Comparison of ENCODE assay signal across 17 mouse cellular contexts in the genomic region with DNA sequence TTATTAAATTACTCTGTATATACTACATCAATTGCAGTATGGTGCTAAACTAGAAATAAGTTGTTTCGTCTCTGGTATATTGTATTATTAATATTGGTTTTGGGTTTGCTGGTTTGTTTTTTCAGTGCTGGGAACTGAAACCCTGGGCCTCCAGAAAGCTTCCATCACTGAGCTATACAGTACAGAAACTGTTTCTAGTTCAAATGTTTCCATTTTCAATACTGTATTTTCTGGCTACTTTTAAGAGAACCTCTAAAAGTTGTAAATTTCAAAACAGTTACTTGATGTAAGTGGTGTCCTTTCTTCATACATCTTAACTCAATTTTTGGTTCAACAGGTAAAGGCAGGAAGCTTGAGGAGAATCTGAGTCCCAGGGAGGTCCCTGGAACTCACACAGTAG.
DNase-seq lines count a peak whose midpoint lies in the region; TF ChIP-seq lines count a peak whose summit lies in the region.
"Had no signal": no experiment of that assay in that cellular context is flagged by ENCODE, and none has a peak within 500 bp of the region (broad histone marks: within the 10 kb centered on the region; RNA-seq: fewer than 3 reads in every experiment).

No protein-coding gene starts in this region.

- peak; percentile 66 for TF ChIP-seq EP300 in CH12.LX (IDR thresholded peaks at IDR 0.05; ENCODE audit: low read length)

- no peak for TF ChIP-seq CTCF in CH12.LX (conservative IDR thresholded peaks at IDR 0.05 in 1 of 2, IDR thresholded peaks at IDR 0.05 in 1 of 2; ENCODE audit: low read depth in 2 of 2, low read length in 2 of 2)

- no peak for DNase-seq in CH12.LX (ENCODE audit: extremely low read depth)
- DNase-seq in induced T-regulatory cell, adult 2 months (ENCODE audit: low read depth): peak; percentile 6
- DNase-seq in layer of hippocampus, postnatal 10 days (ENCODE audit: low spot score in 2 of 2): no peak
- no peak for DNase-seq in thymus, postnatal 0 days (ENCODE audit: low spot score)
- DNase-seq: adrenal gland, adult 2 months; adrenal gland, adult 8-10 months; adrenal gland, postnatal 10 days; adrenal gland, postnatal 14 days; adrenal gland, postnatal 25 days; adrenal gland, postnatal 36 days; B cell, adult 2 months; cerebellum, adult 11 months; cerebellum, adult 11-12 months; cerebellum, adult 18-20 months; cerebellum, adult 2 months had no signal

- peaks cover 17% of the 10 kb centered on the region for H3K79me2 ChIP-seq in CH12.LX (replicated peaks; ENCODE audit: control insufficient read depth, extremely low read depth, insufficient read depth, poor library complexity, severe bottlenecking)

- no peak overlapping the region for H3K27ac ChIP-seq in CH12.LX (ENCODE audit: insufficient read depth, low read depth)

- peaks cover 3 to 31% of the 10 kb centered on the region in 2 experiments; a peak in 3 of 4 replicates for H3K4me1 ChIP-seq in CH12.LX (ENCODE audit: control insufficient read depth in 1 of 2, insufficient read depth in 2 of 2)

- no peak overlapping the region for H3K4me2 ChIP-seq in CH12.LX (ENCODE audit: insufficient read depth, low read depth, poor library complexity, severe bottlenecking)

- in situ Hi-C loops in CH12.LX (cut with MboI; ENCODE audit: low pct_ligation_motif_present, low pct_unique_long_range_greater_than_20kb, low sequenced_read_pairs): no loop called here

- no peak for TF ChIP-seq POLR2A in CH12.LX (IDR thresholded peaks at IDR 0.05; ENCODE audit: low read depth, low read length)

- TF ChIP-seq RAD21 in CH12.LX (IDR thresholded peaks at IDR 0.05; ENCODE audit: low read depth, low read length): no peak

- no peaks in the 10 kb centered on the region for H3K27me3 ChIP-seq in CH12.LX (replicated peaks)
- H3K27me3 ChIP-seq: Patski had no signal

- dilution Hi-C loops in CH12.LX (cut with MboI; ENCODE audit: extremely low pct_ligation_motif_present, extremely low pct_unique_long_range_greater_than_20kb, low sequenced_read_pairs): no loop called here

- peaks cover 8 to 17% of the 10 kb centered on the region in 2 experiments for H3K36me3 ChIP-seq in CH12.LX (replicated peaks in 1 of 2; ENCODE audit: control insufficient read depth in 1 of 2, insufficient read depth in 1 of 2, low read length in 1 of 2)

- no peak overlapping the region for H3K9ac ChIP-seq in CH12.LX (ENCODE audit: insufficient read depth, low read depth)

- H3K4me3 ChIP-seq in CH12.LX (replicated peaks in 1 of 3; ENCODE audit: low read depth in 2 of 3, low read length in 2 of 3, poor library complexity in 1 of 3): no peak overlapping the region

- no peaks in the 10 kb centered on the region for H3K9me3 ChIP-seq in CH12.LX (replicated peaks; ENCODE audit: low read length)
- H3K9me3 ChIP-seq: G1E had no signal

TF ChIP-seq in CH12.LX, 34 proteins besides CTCF, POLR2A, EP300 and RAD21:
- peak; percentile 61; the same call in 1 of the 2 replicates for TF ChIP-seq IRF4 (IDR thresholded peaks at IDR 0.05; ENCODE audit: low read depth, low read length)
- TF ChIP-seq MAZ (IDR thresholded peaks at IDR 0.05; ENCODE audit: low read depth, low read length): no peak
